Mouse (Mus musculus) adrenal gland, adult 2 months (tissue): ENCODE measurements around the gene Cchcr1. TPM values are rescaled to one million over a fixed set of nuclear protein-coding genes. Genes with fewer than 3 reads are reported as not detected.

Experiments used
- DNase-seq: peaks from one replicate; pipeline ENCODE4 v3.0.0; 2021
- polyA plus RNA-seq: library from polyadenylated mRNA; depleted of rRNA; stranded (reverse); fragments of >200 nt; gene quantifications from 2 replicates; pipeline ENCODE4 v1.2.3, GENCODE M21; 2012
- total RNA-seq, 2 experiments: library from RNA; stranded (reverse); gene quantifications; 2 replicates each; pipeline ENCODE4 v1.2.3; 2021

Gene Cchcr1
- total and polyA plus RNA-seq, 3 experiments, result 3.9 to 8.0 (median 6.2) TPM

GRCm38 (mm10) chr17:35514756-35515155 is 2.1 kb upstream of the Cchcr1 start:
- DNase-seq, result no peak

DNA sequence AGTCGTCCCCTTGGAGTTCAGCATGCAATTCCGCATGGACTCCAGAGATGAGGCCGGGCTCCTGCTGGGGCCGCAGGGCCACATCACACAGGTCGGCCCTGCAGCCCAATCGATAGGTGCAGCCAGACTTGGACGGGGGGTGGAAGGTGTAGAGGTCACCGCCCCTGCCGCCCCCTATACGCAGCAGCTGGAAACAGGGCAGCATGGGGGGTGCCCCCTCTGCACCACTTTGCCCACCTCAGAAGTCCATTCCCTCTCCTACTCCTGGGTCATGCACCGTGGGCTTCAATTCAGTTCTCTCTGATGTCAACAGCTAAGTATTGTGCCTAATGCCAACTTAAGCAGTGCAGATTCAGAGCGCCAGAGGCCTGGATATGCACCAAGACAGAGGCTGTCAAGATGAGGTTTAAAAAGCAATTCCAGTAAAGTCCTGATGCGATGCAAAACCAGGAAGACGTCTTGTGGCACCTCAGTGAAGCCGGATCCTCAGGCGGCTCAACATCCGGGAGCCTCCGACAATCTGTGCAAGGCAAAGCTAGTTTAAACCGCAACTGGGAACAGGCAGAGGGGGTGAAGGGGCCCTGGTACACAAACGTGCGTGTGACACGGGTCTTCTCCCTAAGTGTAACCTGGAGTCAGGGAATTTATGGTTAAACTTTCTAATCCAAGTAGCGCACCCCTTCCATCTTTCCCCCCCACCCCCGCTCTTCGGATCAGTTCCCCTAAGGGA is 824 bp upstream of the Cchcr1 start:
- no peak for DNase-seq

- peak; percentile 29 for DNase-seq
Measured at GRCm38 (mm10) chr17:35517526-35517925, 626 bp downstream of the Cchcr1 start.

DNA sequence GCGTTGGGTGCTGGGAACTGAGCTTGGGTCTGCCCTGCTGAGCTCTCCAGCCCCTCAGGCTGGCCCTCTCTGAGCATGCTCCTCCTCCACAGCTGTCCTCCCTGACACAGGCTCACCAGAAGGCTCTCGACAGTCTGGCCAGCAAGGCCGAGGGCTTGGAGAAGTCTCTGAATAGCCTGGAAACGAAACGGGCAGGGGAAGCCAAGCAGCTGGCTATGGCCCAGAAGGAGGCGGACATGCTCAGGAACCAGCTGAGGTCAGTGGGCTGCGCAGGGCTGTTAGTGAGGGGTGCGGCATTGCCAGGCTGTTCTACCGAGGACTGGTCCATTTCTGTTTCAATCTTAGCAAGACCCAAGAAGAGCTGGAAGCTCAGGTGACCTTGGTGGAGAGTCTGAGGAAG is 7.5 kb downstream of the Cchcr1 start:
- no peak for DNase-seq

- no peak for DNase-seq
Measured at GRCm38 (mm10) chr17:35526644-35527043, 9.7 kb downstream of the Cchcr1 start.

- no peak for DNase-seq
Measured at GRCm38 (mm10) chr17:35532360-35532759, 15.5 kb downstream of the Cchcr1 start.

- DNase-seq, result no peak
Measured at GRCm38 (mm10) chr17:35532901-35533300, 16.0 kb downstream of the Cchcr1 start, which contains the start of gene Psors1c2. TSS of gene Psors1c2 (plus strand) at chr17:35533201.

DNA sequence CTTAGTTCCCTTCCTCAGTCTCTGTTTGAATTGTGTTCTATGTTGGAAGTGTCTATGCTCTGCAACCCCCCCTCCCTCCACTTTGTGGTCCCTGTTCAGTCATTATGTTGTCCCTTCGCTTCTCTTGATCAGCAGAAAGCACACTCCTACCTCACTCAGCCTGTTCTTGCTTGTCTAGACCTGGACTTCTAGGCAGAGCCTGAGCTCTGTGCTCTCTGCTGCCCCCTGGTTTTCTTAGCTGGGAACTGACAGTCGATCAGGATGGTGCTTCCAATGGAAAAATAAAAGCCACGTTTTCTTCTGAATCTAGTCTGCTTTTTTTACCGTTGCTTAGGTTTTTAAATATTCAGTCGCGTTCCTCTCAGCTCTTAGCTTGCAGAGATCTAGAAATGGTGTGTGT is 17.4 kb downstream of the Cchcr1 start:
- DNase-seq, result peak; percentile 76

DNA sequence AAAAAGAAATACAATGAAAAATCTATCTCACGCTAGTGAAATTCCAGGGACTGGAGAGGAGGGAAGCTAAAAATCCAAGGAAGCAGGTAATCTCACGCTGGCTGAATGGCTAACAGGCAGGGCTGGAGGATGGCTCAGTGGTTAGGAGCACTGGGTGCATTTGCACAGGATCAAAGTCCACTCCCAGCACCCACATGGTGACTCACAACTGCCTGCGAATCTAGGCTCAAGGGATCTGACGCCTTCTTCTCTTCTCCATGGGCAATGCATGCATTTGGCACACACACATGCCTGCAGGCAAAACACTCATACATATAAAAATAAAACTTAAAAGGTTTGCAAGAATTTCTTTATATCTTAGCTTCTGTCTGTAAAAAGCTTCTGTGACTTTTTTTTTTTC is 20.5 kb downstream of the Cchcr1 start:
- no peak for DNase-seq

DNA sequence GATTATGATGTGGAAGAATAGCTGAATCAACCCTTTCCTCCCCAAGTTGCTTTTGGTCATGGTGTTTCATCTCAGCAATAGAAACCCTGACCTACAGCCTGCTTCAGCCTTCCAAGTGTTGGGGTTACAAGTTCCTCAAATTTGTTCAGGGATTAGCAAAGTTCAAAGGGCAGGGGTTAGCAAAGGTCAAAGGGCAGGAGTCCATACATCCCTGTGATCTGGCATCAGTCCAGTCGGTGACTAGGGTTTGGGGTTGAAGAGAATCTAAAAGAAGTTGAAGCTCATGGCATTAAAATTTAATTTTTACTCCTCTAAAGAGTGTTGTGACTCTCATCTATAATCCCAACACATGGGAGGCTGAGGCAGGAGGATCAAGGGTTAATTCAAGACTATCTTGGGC is 21.6 kb downstream of the Cchcr1 start:
- DNase-seq, result no peak

DNA sequence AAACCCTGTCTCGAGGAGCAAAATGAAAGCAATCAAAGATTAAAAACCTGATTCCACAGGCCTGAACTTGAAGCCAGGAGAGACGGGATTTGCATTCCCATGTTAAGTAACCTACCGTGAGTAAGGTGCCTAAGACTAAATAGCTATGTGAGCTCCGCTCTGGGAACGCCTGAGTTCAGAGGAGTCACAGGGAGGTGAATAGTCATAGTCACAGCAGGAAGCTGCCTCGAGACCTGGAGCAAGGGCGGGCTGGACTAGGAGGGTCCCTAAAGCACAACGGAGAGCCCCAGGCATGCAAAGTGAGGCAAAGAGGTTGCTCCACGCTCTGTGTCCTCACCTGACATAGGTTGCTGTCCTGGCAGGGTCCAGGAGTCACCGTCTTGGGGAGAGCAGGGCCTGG is 22.6 kb downstream of the Cchcr1 start:
- DNase-seq, result no peak

- DNase-seq, result no peak
Measured at GRCm38 (mm10) chr17:35542761-35543411, 26.0 kb downstream of the Cchcr1 start.

DNA sequence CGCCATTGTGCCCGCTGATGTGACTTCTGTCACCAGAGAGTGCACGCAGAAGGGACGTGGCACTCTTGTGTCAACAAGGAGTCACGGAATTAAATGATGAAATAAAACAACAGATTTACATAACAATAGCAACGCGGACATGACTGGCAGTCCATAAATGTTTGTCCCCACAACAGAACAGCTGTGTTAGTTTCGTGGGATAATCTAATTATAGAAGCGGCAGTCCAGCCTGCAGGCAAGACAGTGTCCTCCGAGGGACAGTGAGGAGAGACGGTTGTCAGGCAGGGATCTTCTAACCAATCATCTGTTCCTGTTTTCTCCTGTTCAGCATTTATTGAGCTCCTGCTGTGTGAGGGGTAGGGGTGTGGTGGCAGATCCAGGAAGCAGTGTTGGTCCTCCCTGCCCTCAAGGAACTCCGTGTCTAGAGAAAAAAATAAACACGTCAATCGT is 26.5 kb downstream of the Cchcr1 start:
- DNase-seq, result no peak

- no peak for DNase-seq
Measured at GRCm38 (mm10) chr17:35544001-35544400, 27.1 kb downstream of the Cchcr1 start.

DNA sequence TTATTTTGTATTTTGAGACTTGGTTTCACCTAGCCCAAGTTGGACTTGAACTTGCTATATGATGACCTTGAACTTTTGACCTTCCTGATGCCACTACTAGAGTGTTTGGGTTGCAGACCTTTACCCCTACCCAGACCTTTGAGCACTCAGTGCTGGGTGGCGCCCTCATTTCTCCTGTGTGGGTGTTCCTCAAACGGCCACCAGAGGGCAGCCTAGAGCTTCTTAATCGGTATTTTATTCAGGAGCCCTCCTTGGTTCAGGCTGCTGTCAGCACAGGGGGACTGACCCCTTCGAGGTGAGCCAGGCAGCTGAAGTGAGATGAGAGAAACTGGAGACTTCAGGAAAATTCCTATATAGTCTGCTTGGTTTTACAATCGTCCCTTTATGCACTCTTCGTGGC is 27.8 kb downstream of the Cchcr1 start:
- DNase-seq, result peak; percentile 37

DNA sequence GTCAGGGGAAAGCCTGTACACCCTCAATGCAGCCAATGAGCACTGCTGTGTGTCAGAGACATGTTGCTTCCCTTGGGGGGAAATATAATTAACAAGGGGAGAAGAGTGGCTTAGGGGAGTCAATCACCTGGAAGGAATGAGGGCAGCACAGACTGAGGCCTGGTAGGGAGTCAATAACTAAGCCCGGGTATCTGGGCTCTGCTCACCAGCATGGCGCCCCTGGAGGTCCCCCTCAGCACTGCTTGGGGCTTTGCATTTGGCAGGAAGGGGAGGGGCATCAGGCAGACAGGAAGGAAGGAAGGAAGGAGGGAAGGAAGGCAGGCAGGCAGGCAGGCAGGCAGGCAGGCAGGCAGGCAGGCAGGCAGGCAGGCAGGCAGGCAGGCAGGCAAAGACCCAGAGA is 30.6 kb downstream of the Cchcr1 start:
- DNase-seq, result no peak

- no peak for DNase-seq
Measured at GRCm38 (mm10) chr17:35548636-35549035, 31.7 kb downstream of the Cchcr1 start.

DNA sequence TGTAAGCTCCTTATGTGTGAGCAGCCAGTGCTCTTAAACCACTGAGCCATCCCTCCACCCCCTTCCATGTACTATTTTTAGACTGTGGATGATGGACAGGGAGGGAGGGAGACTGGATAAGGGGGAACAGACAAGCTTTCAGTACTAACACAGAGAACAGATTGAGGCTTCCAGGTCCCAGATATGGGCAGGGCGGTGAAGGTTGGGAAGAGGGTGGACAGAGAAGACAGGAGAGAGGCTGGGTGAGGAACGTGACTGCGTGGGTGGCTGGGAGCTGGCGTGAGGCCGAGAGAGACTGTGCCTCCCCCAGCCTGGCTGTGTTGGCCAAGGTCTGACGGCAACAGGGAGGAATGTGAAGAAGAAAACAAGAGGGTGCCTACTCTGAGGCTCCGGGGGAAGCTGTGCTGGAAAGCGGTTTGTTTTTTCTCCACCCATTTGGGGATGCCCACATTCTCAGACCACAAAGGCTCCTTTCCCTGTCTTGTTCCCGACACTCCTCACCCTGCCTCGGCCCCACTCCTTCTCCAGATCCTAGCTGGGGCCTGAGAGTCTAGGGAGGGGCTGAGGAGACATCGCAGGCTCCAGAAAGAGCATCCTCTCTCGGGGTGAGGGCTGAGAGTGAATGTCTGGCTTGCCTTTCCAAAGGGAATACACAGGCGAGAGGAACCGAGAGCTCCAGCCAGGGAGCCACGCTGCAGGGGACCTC is 32.7 kb downstream of the Cchcr1 start:
- DNase-seq, result peak; percentile 92

DNA sequence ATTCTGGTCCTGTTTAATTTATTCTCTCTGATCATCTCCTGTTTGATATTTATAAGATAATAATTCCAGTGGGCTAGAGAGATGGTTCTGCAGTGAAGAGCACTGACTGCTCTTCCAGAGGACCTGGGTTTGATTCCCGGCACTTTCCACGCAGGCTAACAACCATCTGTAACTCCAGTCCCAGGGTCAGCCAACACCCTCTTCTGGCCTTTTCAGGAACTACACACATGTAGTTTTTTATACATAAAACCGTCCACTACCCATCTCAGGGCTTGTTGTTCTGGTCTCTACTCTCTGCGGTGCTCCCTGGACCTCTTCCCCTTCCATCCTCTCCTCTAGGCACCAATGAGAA is 33.2 kb downstream of the Cchcr1 start:
- no peak for DNase-seq

- DNase-seq, result peak; percentile 38
Measured at GRCm38 (mm10) chr17:35550871-35551270, 34.0 kb downstream of the Cchcr1 start.

GRCm38 (mm10) chr17:35551881-35552414 is 35.0 kb downstream of the Cchcr1 start, which contains the start of gene Cdsn:
TSS of gene Cdsn (plus strand) at chr17:35552128.
- DNase-seq, result peak; percentile 57

- DNase-seq, result no peak
Measured at GRCm38 (mm10) chr17:35554321-35554720, 37.4 kb downstream of the Cchcr1 start.
